10 mouse cellular contexts compared by ENCODE assay signal in genomic region chr13:5591837-5592555, GRCm38 (mm10).
DNase-seq lines count a peak whose midpoint lies in the region; ATAC-seq and TF ChIP-seq lines count a peak whose summit lies in the region.
"Had no signal": no experiment of that assay in that cellular context is flagged by ENCODE, and none has a peak within 500 bp of the region (broad histone marks: within the 10 kb centered on the region; RNA-seq: fewer than 3 reads in every experiment).

No protein-coding gene starts in this region.

- H3K9ac ChIP-seq in forebrain, embryonic 12.5 days, result no peak overlapping the region
- no peak overlapping the region for H3K9ac ChIP-seq in forebrain, embryonic 15.5 days (replicated peaks)
- H3K9ac ChIP-seq in neural tube, embryonic 12.5 days, result no peak overlapping the region
- no peak overlapping the region for H3K9ac ChIP-seq in neural tube, embryonic 15.5 days (replicated peaks)
- H3K9ac ChIP-seq in liver, embryonic 13.5 days, result no peak overlapping the region
- H3K9ac ChIP-seq in stomach, postnatal 0 days (ENCODE audit: low read length), result no peak overlapping the region
- H3K9ac ChIP-seq: neural tube, embryonic 13.5 days; stomach, embryonic 15.5 days had no signal

- no peak for TF ChIP-seq CTCF in stomach, postnatal 0 days (IDR thresholded peaks at IDR 0.05; ENCODE audit: low read depth)

- no peak overlapping the region for H3K4me3 ChIP-seq in forebrain, embryonic 12.5 days (replicated peaks)
- no peak overlapping the region for H3K4me3 ChIP-seq in forebrain, embryonic 15.5 days
- no peak overlapping the region for H3K4me3 ChIP-seq in neural tube, embryonic 12.5 days
- H3K4me3 ChIP-seq in neural tube, embryonic 15.5 days (replicated peaks), result no peak overlapping the region
- H3K4me3 ChIP-seq in liver, embryonic 13.5 days (replicated peaks), result no peak overlapping the region
- H3K4me3 ChIP-seq in stomach, postnatal 0 days (ENCODE audit: low read depth, low read length), result no peak overlapping the region
- H3K4me3 ChIP-seq: neural tube, embryonic 13.5 days; stomach, embryonic 15.5 days had no signal

- no peaks in the 10 kb centered on the region for H3K9me3 ChIP-seq in forebrain, embryonic 12.5 days
- H3K9me3 ChIP-seq in forebrain, embryonic 15.5 days, result no peaks in the 10 kb centered on the region
- no peaks in the 10 kb centered on the region for H3K9me3 ChIP-seq in neural tube, embryonic 12.5 days
- H3K9me3 ChIP-seq in neural tube, embryonic 15.5 days (replicated peaks), result no peaks in the 10 kb centered on the region
- H3K9me3 ChIP-seq in liver, embryonic 13.5 days (replicated peaks), result no peaks in the 10 kb centered on the region
- no peaks in the 10 kb centered on the region for H3K9me3 ChIP-seq in stomach, postnatal 0 days (ENCODE audit: control insufficient read depth, low read length)
- H3K9me3 ChIP-seq: neural tube, embryonic 13.5 days; stomach, embryonic 15.5 days had no signal

- no peak for DNase-seq in liver, embryonic 13.5 days
- DNase-seq in stomach, postnatal 0 days (ENCODE audit: low spot score), result no peak
- DNase-seq in urinary bladder, postnatal 14 days (ENCODE audit: low spot score), result no peak
- DNase-seq in cerebellum, adult 11-12 months, result no peak

- peaks cover 3% of the 10 kb centered on the region; the same call in 1 of the 2 replicates for H3K4me1 ChIP-seq in forebrain, embryonic 12.5 days
- no peaks in the 10 kb centered on the region for H3K4me1 ChIP-seq in forebrain, embryonic 15.5 days
- H3K4me1 ChIP-seq in neural tube, embryonic 12.5 days, result 0 out of 2 replicates have a peak, but pooled peaks cover 5% of the 10 kb centered on the region
- H3K4me1 ChIP-seq in neural tube, embryonic 15.5 days, result no peaks in the 10 kb centered on the region
- H3K4me1 ChIP-seq in liver, embryonic 13.5 days (replicated peaks), result 0 out of 2 replicates have a peak, but pooled peaks cover 2% of the 10 kb centered on the region
- no peaks in the 10 kb centered on the region for H3K4me1 ChIP-seq in stomach, postnatal 0 days (replicated peaks; ENCODE audit: control insufficient read depth, insufficient read depth)
- H3K4me1 ChIP-seq: stomach, embryonic 15.5 days had no signal

- no peaks in the 10 kb centered on the region for H3K27me3 ChIP-seq in forebrain, embryonic 12.5 days
- no peaks in the 10 kb centered on the region for H3K27me3 ChIP-seq in forebrain, embryonic 15.5 days
- no peaks in the 10 kb centered on the region for H3K27me3 ChIP-seq in neural tube, embryonic 12.5 days (replicated peaks)
- no peaks in the 10 kb centered on the region for H3K27me3 ChIP-seq in neural tube, embryonic 15.5 days (replicated peaks)
- no peaks in the 10 kb centered on the region for H3K27me3 ChIP-seq in liver, embryonic 13.5 days
- H3K27me3 ChIP-seq in stomach, postnatal 0 days (ENCODE audit: control insufficient read depth, insufficient read depth, low read length), result no peaks in the 10 kb centered on the region
- H3K27me3 ChIP-seq: neural tube, embryonic 13.5 days; stomach, embryonic 15.5 days had no signal

- no peaks in the 10 kb centered on the region for H3K36me3 ChIP-seq in forebrain, embryonic 12.5 days (replicated peaks)
- H3K36me3 ChIP-seq in forebrain, embryonic 15.5 days, result no peaks in the 10 kb centered on the region
- no peaks in the 10 kb centered on the region for H3K36me3 ChIP-seq in neural tube, embryonic 12.5 days
- no peaks in the 10 kb centered on the region for H3K36me3 ChIP-seq in neural tube, embryonic 15.5 days
- no peaks in the 10 kb centered on the region for H3K36me3 ChIP-seq in liver, embryonic 13.5 days
- no peaks in the 10 kb centered on the region for H3K36me3 ChIP-seq in stomach, postnatal 0 days (ENCODE audit: control insufficient read depth, insufficient read depth, low read length)
- H3K36me3 ChIP-seq: neural tube, embryonic 13.5 days; stomach, embryonic 15.5 days had no signal

- no peak for TF ChIP-seq EP300 in stomach, postnatal 0 days (optimal IDR thresholded peaks at IDR 0.05)

- 66% methylated on average over 4 of the region's 4 CpGs for WGBS in forebrain, embryonic 12.5 days
- 65% methylated on average over 4 of the region's 4 CpGs for WGBS in forebrain, embryonic 15.5 days
- WGBS in neural tube, embryonic 12.5 days, result 59% methylated on average over 4 of the region's 4 CpGs
- WGBS in neural tube, embryonic 15.5 days, result 50% methylated on average over 4 of the region's 4 CpGs
- WGBS in liver, embryonic 13.5 days (ENCODE audit: insufficient replicate concordance), result 9% methylated on average over 4 of the region's 4 CpGs
- 53% methylated on average over 4 of the region's 4 CpGs for WGBS in stomach, postnatal 0 days

- H3K4me2 ChIP-seq in forebrain, embryonic 12.5 days, result no peak overlapping the region
- no peak overlapping the region for H3K4me2 ChIP-seq in forebrain, embryonic 15.5 days (replicated peaks)
- no peak overlapping the region for H3K4me2 ChIP-seq in neural tube, embryonic 12.5 days (replicated peaks)
- no peak overlapping the region for H3K4me2 ChIP-seq in neural tube, embryonic 15.5 days
- no peak overlapping the region for H3K4me2 ChIP-seq in liver, embryonic 13.5 days
- H3K4me2 ChIP-seq in stomach, postnatal 0 days (replicated peaks; ENCODE audit: low read depth), result no peak overlapping the region
- H3K4me2 ChIP-seq: neural tube, embryonic 13.5 days; stomach, embryonic 15.5 days had no signal

- 0 out of 2 replicates have a peak, but pooled peaks have one; percentile 49 for ATAC-seq in forebrain, embryonic 12.5 days (ENCODE audit: low FRiP score)
- no peak; the same call in 1 of the 2 replicates for ATAC-seq in forebrain, embryonic 15.5 days (replicated peaks)
- ATAC-seq in neural tube, embryonic 12.5 days (ENCODE audit: low FRiP score, low read depth), result peak; percentile 50; the same call in 1 of the 2 replicates
- no peak for ATAC-seq in neural tube, embryonic 15.5 days (ENCODE audit: low FRiP score)
- ATAC-seq in liver, embryonic 13.5 days (ENCODE audit: low read depth), result 0 out of 2 replicates have a peak, but pooled peaks have one; percentile 48
- peak; percentile 74 for ATAC-seq in stomach, postnatal 0 days (ENCODE audit: low FRiP score, low TSS enrichment)

- no peak overlapping the region for H3K27ac ChIP-seq in forebrain, embryonic 12.5 days
- H3K27ac ChIP-seq in forebrain, embryonic 15.5 days (replicated peaks), result no peak overlapping the region
- H3K27ac ChIP-seq in neural tube, embryonic 12.5 days, result no peak overlapping the region
- no peak overlapping the region for H3K27ac ChIP-seq in neural tube, embryonic 15.5 days (replicated peaks)
- no peak overlapping the region for H3K27ac ChIP-seq in liver, embryonic 13.5 days
- H3K27ac ChIP-seq in stomach, postnatal 0 days (replicated peaks), result no peak overlapping the region
- H3K27ac ChIP-seq: neural tube, embryonic 13.5 days; stomach, embryonic 15.5 days had no signal

Comparison
In these comparisons a context has a peak if more than half of its experiments do, and no peak if none do; other contexts are left out.
1. ATAC-seq: peak in forebrain, embryonic 12.5 days (single experiment), neural tube, embryonic 12.5 days (single experiment), liver, embryonic 13.5 days (single experiment) and stomach, postnatal 0 days (single experiment); none in forebrain, embryonic 15.5 days (single experiment) and neural tube, embryonic 15.5 days (single experiment).